Mouse (Mus musculus) hematopoietic stem cell, adult 5-6 weeks (primary cell): ENCODE data around the gene Ttc14. TPM values are rescaled to one million over a fixed set of nuclear protein-coding genes. Genes with fewer than 3 reads are reported as not detected.

ENCODE experiments used
- total RNA-seq: library from RNA; stranded (forward); fragments of 172-1452, 232-1000 nt; gene quantifications from 2 replicates; pipeline ENCODE4 v1.2.3, GENCODE M21; 2017

Ttc14 gene
- total RNA-seq, 1 experiment from 2014 or later: 71.2 TPM

Other genes with a start within 250 kb of the Ttc14 start
- gene Ccdc39, start 44.5 kb downstream of the Ttc14 start, total RNA-seq: 2.0 and 3.9 TPM in 2 replicates
- 242 and 273 TPM in 2 replicates for gene Fxr1, start 220.1 kb downstream of the Ttc14 start, total RNA-seq